Mouse (Mus musculus) frontal cortex, postnatal 36 days (tissue): ENCODE results near the gene Gm21987.
A peak's percentile ranks its signal among the peaks of the same experiment; 100 is the strongest.

Source experiments
- DNase-seq, 2 experiments: peaks; one replicate each; pipeline ENCODE4 v3.0.0; 2022; ENCODE audit warnings: low spot score in 2 of 2

Gene Gm21987

DNA sequence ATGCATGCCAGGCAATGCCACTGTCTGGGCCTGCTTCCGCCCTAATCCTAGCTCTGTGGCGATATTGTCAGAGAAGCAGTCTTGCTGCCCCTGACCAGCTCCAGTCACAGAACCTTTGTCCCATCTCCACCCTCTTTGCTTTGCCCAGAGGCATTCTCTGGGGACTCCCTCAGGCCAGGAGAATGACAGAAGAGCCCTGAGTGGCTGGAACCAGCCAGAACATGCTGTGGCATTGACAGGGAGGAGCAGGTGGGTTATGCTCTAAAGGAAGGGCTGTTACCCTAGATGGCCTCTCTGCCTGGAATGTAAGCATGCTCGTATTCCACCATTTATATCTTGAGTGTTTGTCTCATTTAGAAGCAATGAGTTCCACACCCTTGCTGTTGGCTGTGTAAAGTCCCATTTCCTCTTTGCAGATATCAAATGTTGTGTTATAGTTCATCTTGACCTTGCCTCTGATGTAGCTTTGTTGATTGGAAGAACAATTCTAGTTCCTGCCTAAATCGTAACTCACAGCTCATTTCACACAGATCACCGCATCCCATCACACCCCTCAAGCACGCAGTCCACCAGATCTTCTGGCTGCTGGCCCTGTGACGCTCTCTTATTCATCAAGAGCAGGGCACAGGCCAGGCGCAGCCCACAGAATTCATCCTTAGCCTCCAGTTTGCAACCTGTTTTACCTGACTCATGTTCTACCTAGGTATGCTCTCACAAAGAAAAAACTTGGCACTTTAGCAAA is 24.0 kb downstream of the Gm21987 start:
- DNase-seq: no peak

GRCm38 (mm10) chr16:38371705-38372296 is 25.0 kb downstream of the Gm21987 start:
- no peak for DNase-seq

DNA sequence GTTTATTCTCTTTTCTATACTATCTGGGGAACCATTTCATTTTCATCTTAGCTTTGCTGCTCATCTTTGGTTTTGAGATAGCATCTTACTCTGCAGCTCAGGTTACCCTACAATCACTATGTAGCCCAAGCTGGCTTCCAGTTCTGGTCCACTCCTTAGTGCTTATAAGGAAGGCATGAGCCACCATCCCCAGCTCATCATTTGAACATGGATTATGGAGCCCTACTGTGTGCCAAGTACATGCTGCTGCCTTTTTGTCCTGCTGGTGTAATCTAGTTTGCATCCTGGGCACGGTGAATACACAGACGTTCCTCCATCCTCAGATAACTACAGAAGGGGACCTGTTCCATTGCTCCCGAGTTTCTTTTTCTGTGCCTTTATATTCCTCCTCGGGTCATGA is 26.0 kb downstream of the Gm21987 start:
- DNase-seq: no peak

- DNase-seq: no peak
Measured at GRCm38 (mm10) chr16:38373439-38373838, 26.6 kb downstream of the Gm21987 start.

GRCm38 (mm10) chr16:38373941-38374340 is 27.1 kb downstream of the Gm21987 start:
- no peak for DNase-seq

DNA sequence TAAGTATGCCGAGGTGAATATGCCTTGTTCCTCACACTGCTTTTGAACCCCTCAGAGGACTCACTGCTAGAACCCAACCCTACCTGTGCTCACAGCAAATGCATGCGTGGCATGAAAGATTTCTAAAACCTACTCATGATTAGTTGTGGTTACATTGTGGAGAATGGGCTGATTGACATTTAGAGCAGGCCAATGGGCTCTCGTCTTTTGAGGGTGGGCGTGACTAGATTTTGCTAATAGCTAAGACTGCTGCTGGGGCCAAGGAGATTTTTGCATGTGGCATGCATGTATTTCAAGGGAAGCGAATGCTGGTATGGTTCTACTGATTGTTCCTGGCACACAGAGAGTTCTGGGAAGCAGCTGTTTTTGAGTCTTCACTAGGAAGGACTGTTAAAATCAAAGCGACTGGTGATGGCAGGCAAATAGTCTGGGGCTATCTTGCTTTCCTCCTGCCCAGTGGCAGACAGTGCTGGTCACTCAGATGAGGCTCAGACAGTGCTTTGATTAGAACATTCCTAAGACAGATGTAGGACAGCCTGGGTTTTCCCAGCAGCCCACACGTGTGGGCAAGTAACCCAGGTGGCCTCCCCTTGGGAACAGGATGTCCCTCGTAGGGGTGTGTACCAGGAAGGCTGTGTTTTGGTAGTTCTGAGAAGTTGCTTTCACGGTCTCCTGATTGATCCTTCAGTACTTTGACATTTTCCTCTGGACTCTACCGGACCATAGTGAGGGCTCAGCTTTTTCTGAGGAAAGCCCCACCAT is 27.7 kb downstream of the Gm21987 start:
- no peak for DNase-seq

- DNase-seq: no peak
Measured at GRCm38 (mm10) chr16:38375182-38375581, 28.3 kb downstream of the Gm21987 start.

DNA sequence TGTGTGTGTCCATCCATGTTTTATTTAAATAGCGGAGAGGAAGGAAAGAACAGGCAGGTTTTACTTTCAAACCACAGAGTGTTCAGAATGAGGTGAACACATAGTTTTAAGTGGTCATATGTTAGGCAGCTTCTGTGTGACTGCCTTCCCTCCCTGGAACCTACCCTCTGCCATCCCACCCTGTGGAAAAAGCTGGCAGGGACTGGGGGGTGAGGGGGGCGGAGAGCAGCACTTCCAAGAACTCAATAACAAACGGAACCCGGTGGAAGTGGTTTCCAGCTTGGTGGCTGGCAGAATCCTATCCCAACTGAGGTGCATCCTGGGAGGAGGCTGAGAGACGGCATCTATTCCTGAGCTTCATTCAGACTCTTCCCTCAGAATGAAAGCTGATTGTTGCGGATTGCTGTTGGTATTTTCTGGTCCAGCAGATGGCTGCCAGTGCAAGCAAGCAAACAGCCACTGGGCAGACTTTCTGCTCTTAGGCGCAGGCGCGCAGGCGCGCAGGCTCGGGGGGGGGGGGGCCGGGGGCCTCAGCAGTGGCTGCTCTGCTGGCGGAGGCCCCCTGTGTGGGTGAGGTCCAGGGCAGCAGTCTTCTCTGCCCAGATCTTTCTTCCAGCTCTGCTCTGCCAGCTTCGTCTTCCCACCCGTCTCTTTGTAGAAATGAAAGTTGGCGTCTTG is 29.5 kb downstream of the Gm21987 start:
- DNase-seq: peak in 1 of 2 experiments; percentile 52

- no peak for DNase-seq
Measured at GRCm38 (mm10) chr16:38376841-38377249, 30.0 kb downstream of the Gm21987 start.

DNA sequence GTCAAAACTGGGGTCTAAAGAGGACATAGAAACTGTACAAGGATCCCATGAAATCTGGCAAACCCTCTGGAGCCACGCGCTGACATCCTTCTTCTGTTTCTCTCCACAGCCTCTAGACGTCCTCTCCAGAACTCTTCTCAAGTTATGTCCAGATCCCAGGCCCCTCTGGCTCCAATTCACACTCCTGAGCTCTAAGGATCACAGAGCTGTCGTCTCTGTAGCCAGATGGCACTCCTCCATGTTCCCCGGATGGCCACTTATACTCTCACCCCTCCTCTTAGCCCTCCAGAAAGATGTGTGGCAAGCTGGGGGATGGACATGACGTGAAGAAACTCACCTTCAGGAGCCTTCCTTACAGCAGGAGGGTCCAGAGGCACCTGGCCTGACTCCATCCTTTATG is 30.7 kb downstream of the Gm21987 start:
- no peak for DNase-seq

- DNase-seq: no peak
Measured at GRCm38 (mm10) chr16:38378591-38378990, 31.8 kb downstream of the Gm21987 start.

GRCm38 (mm10) chr16:38379088-38379487 is 32.2 kb downstream of the Gm21987 start:
- DNase-seq: no peak

GRCm38 (mm10) chr16:38379493-38379892 is 32.7 kb downstream of the Gm21987 start:
- DNase-seq: no peak

- DNase-seq: no peak
Measured at GRCm38 (mm10) chr16:38379926-38380325, 33.1 kb downstream of the Gm21987 start.

DNA sequence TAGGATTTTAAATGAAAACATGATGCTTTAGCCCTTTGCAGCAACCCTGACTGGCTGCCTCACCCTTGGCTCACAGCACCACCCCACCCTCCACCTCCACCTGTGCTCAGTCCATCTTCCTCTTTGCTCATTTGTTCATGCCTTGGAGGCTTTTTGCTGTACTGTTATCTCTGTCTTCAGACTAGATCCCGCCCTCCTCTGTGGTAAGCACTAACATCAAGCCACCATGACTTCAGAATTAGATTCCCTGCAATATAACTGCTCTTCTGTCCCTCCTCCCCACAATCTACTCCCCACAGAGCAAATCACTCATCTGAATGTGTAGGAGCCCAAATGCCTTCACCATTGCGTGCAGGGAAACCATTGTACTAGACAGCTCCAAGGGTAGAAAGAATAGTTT is 36.8 kb downstream of the Gm21987 start:
- no peak for DNase-seq

DNA sequence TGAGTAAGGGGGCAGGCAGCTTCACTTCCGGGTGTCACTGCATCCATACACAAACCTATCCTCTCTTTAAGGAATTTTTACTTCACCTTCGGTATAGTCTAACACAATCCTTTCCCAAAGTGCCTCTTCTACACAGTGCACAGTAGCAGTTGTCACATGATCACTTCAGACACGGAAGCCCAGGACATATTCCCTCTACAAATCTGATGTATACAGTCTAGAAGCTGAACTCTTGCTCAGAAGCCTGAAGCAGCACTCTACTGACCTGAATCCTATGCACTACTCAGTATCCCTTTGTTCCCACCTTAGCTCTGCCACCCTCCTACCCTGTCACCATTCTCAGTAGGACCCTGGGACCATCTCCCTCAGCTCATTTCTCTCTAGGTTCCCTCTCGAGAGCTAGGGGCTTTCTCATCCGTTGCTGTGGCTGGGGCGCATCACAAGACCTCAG is 38.4 kb downstream of the Gm21987 start:
- DNase-seq: no peak

- no peak for DNase-seq
Measured at GRCm38 (mm10) chr16:38385700-38386099, 38.9 kb downstream of the Gm21987 start.

GRCm38 (mm10) chr16:38387389-38387788 is 40.5 kb downstream of the Gm21987 start:
- no peak for DNase-seq

DNA sequence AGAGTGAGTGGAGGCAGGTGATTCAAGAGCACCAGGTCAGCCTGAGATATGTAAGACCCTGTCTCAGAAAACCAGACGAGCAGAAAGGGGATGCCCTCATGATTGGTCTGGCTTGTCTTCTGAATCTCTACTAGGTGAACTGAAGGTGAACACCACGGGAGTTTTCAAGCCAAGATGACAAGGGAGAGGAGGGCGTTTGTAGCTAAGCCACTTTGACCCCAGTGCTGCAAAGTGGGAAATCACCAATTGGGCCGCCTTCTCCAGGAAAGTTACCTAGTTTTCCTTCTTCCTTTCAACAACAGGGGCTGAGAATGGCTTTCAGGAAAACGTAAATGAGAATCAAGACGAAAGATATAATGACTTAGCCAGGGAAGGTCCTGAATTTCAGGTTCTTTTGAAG is 41.9 kb downstream of the Gm21987 start:
- no peak for DNase-seq

DNA sequence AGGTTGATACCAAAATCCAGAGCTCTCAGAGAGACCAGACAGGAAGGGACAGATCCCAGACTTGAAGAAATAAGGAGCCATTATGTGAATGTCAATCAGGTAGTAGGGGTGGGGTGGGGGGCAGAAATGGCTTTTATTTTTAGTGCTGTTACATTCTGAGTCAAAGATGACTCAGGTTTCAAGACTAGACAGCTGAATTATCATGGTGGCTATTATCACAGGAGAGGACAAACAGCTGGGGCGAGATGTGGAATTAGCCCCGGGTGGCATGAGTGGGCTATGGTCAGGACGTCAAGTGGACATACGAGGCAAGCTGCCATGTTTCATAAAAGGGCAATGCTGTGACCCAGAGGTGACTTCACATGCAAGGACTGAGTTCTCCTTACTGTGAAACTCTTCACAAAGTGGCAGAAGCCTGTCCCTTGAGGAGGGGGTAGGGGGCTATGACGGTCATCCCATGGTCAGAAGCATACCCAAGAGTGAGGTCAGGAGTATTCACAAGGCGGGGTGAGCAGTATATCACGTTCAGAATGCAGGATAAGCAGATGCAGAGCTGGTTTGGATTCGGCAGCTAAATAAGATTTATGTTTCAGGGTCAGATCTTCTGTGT is 42.5 kb downstream of the Gm21987 start:
- no peak for DNase-seq

GRCm38 (mm10) chr16:38390322-38390721 is 43.5 kb downstream of the Gm21987 start:
- DNase-seq: no peak
